In the genomic region with DNA sequence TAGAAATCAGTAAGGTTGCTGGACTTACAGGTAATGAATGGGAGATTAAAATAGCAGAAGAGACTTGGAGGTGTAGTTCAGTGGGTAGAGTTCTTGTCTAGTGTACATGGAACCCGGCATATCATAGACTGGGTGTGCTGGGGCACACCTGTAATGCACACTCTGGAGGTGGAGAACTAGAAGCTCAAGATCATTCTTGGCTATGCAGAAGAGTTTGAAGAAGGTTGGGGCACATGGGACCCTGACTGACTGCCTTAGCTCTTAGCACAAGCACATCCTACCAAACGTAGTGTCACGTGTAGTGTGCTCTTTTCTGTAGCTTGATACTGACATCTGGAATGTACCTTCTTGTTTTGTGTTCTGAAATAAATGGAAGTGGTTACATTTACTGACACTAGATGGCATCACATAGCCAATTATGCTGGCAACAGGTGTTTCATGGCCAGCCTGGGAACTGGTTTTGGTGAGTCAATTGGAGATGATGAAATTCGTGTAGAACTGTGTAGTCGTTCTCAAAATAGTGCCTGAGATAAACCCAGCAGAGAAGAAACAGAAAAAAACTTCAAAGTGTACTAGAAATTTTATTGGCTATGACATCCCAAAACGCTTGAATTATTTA, we compare ENCODE assay signal across 8 mouse cellular contexts. TPM values are rescaled to one million over a fixed set of nuclear protein-coding genes. Genes with fewer than 3 reads are reported as not detected.
DNase-seq lines count a peak whose midpoint lies in the region; ATAC-seq lines count a peak whose summit lies in the region.

No protein-coding gene starts in this region.

- peak; percentile 40; the same call in 1 of the 2 replicates for ATAC-seq in cerebellum, adult (ENCODE audit: insufficient number of reproducible peaks, low FRiP score, low TSS enrichment)
- ATAC-seq in inflammation-experienced regulatory T-cells, adult 6 months, result peak; percentile 52

- intact Hi-C loops in left cerebral cortex, postnatal 25 days (cut with DNase I), result loop anchor here (5.0 to 10.0 kb wide), 3 partner anchors 98 to 638 kb away; no protein-coding TSS in a partner anchor
- intact Hi-C loops in left cerebral cortex, postnatal 36 days (cut with DNase I), result loop anchor here (5.0 kb wide), 1 partner anchor 231 kb away; no protein-coding TSS in a partner anchor

- DNase-seq in cerebellum, postnatal 4 days (ENCODE audit: low spot score in 2 of 2), result no peak
- DNase-seq in left cerebral cortex, postnatal 25 days (ENCODE audit: low spot score in 2 of 2), result peak; percentile 32 to 59
- no peak for DNase-seq in left cerebral cortex, postnatal 36 days (ENCODE audit: low spot score in 2 of 2)
- peak; percentile 80 for DNase-seq in ZHBTc4 (ENCODE audit: low read depth, low spot score)
- DNase-seq in retina, postnatal 1 day, result peak; percentile 68
- DNase-seq in spleen, postnatal 14 days (ENCODE audit: low spot score in 2 of 2), result no peak

RNA-seq across cellular contexts. Expression of a gene that starts 22.4 kb away (rescaled TPM):
- 1 to 10 TPM; 2.7 to 3.0 TPM for total RNA-seq in left cerebral cortex, postnatal 25 days (2021)
- total RNA-seq in left cerebral cortex, postnatal 36 days (2021), result 1 to 10 TPM; 4.1 to 4.3 TPM
- polyA plus RNA-seq in inflammation-experienced regulatory T-cells, adult 6 months (2017; shearing (Covaris generic)), result 1 to 10 TPM in 2 of 3 experiments, under 1 TPM in 1; 0.97 to 2.7 (median 2.1) TPM

RNA-seq across cellular contexts. Expression of a gene that starts 33.0 kb away (rescaled TPM):
- not detected for total RNA-seq in left cerebral cortex, postnatal 25 days (2021)
- not detected for total RNA-seq in left cerebral cortex, postnatal 36 days (2021)
- not detected for polyA plus RNA-seq in inflammation-experienced regulatory T-cells, adult 6 months (2017; shearing (Covaris generic))

Comparison
In these comparisons a context has a peak if more than half of its experiments do, and no peak if none do; other contexts are left out.
1. DNase-seq: peak in left cerebral cortex, postnatal 25 days (2 of 2), ZHBTc4 (single experiment) and retina, postnatal 1 day (single experiment); none in cerebellum, postnatal 4 days (0 of 2), left cerebral cortex, postnatal 36 days (0 of 2) and spleen, postnatal 14 days (0 of 2).